In the genomic region with DNA sequence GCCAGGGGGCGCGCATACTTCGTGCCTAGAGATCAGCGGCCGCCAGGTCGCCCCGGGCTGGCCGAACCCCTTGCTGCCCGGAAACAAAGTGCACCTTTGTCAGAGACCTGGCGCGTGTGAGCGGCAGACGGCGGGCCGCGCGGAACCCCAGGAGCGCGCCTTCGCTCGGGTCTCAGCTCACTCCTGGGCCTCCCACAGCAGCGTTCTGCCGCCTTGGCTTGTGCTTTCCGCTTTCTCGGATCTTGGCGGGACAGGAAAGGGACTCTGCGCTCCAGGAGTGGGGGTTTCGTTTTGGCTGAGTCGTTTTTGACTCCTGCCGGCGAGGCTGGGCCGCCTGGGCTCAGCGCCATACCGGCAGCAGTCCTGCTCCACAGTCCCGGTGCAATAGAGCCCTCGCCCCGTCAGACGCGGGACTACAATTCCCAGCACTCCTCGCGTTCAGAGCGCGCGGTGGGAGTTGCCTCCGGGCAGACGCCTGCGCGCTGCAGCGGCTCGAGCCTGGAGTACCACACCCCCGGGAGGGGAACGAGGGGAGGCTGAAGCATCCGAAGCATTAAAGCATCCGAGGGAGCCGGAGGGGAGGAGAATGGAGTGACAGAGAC, we compare ENCODE assay signal across 8 mouse cellular contexts. TPM values are rescaled to one million over a fixed set of nuclear protein-coding genes. Genes with fewer than 3 reads are reported as not detected.
DNase-seq lines count a peak whose midpoint lies in the region; ATAC-seq lines count a peak whose summit lies in the region.

A gene (plus strand): TSS at position 36 of the 602 bp plus-strand sequence.

- peak; percentile 97 for DNase-seq in adipocyte (ENCODE audit: low spot score)
- DNase-seq in embryo, embryonic 10 days (ENCODE audit: low spot score), result peak; percentile 96
- peak; percentile 95 for DNase-seq in gastrocnemius, postnatal 14 days
- peak; percentile 92 to 97 for DNase-seq in left cerebral cortex, postnatal 10 days (ENCODE audit: extremely low spot score in 1 of 2, low spot score in 2 of 2)
- DNase-seq in right cerebral cortex, postnatal 25 days, result peak; percentile 93
- peak; percentile 91 to 96 for DNase-seq in urinary bladder, postnatal 4 days (ENCODE audit: low spot score in 2 of 2)

- peak; percentile 95 for ATAC-seq in inflammation-experienced regulatory T-cells, adult 6 months
- peak; percentile 90 for ATAC-seq in megakaryocyte-erythroid progenitor cell, adult 5-6 weeks (replicated peaks; ENCODE audit: low FRiP score, low TSS enrichment, poor library complexity, severe bottlenecking)

- intact Hi-C loops in gastrocnemius, postnatal 14 days (cut with DNase I; ENCODE audit: low total_unique reads), result no loop called here
- intact Hi-C loops in left cerebral cortex, postnatal 10 days (cut with DNase I), result loop anchor here (2.0 kb wide), 1 partner anchor 195 kb away; no protein-coding TSS in a partner anchor

RNA-seq across cellular contexts. Expression of the gene that starts here (rescaled TPM):
- 1 to 10 TPM; 6.4 to 6.5 TPM for total RNA-seq in gastrocnemius, postnatal 14 days (2021)
- 1 to 10 TPM; 2.3 to 4.8 (median 2.4) TPM for polyA plus RNA-seq in inflammation-experienced regulatory T-cells, adult 6 months (2017; shearing (Covaris generic))
- total RNA-seq in left cerebral cortex, postnatal 10 days (2021), result 10 to 100 TPM; 10.9 to 15.4 TPM
- total RNA-seq in megakaryocyte-erythroid progenitor cell, adult 5-6 weeks (2014; fragmentation: Nextera tagmentation), result 1.4 and 1.9 TPM in 2 replicates
- total RNA-seq in megakaryocyte-erythroid progenitor cell, adult 5-6 weeks (2017), result 2.1 and 4.0 TPM in 2 replicates

Comparison
In these comparisons a context has a peak if more than half of its experiments do, and no peak if none do; other contexts are left out.
1. Peak in every context shown above with its lines: DNase-seq and ATAC-seq.